Mouse (Mus musculus): ENCODE results near the gene Gm4312. TPM values are rescaled to one million over a fixed set of nuclear protein-coding genes. Genes with fewer than 3 reads are reported as not detected.
"Not testable (repeated sequence)": the region's sequence is repeated elsewhere in the genome, so short reads cannot be mapped to it uniquely, and the experiment has no call there.

The Gm4312 gene
- total RNA-seq (2021) (not detected), polyA plus RNA-seq (2012; rRNA removed) (not detected in 2 replicates)
- long read RNA-seq, result 0 reads

- DNase-seq; H3K27me3 ChIP-seq (ENCODE audit: control insufficient read depth, insufficient read depth, low read length); H3K36me3 ChIP-seq (ENCODE audit: control insufficient read depth, insufficient read depth, low read length); H3K4me3 ChIP-seq; H3K4me1 ChIP-seq (ENCODE audit: control insufficient read depth, insufficient read depth, low read length); intact Hi-C loops (cut with DNase I); H3K79me2 ChIP-seq (replicated peaks; ENCODE audit: control insufficient read depth, insufficient read depth, low read length); H3K27ac ChIP-seq; H3K9ac ChIP-seq (ENCODE audit: low read depth, low read length): not testable (repeated sequence)
- WGBS, result no CpG with 5 or more reads among the region's 2 CpGs
Measured at GRCm38 (mm10) chr10:100382460-100382859, at the start of gene Gm4312. Gene Gm4312, minus strand, starts transcription at chr10:100382560.

DNA sequence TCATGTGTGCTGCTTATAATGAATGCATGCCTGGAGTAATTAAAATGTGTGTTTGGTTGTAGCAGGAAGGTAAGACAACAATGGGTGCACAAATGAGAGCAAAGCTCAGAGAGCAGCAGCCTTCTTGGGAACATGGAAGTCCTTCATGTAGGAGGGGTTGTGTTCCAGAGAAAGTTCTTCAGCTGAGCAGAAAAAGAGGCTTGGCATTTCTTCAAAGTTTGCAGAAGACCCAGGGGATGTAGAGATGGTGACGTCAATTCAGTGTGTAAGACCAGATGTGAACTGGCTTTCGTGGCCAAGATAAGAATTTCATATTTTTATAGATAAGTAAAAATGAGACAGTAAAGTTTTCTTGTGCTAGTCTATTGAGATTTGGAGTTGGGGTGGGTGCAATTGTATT, 45.2 kb upstream of the Gm4312 start:
- no peak overlapping the region for H3K9ac ChIP-seq (ENCODE audit: low read depth, low read length)
- WGBS, result 45% methylated on average over 2 of the region's 2 CpGs
- H3K4me1 ChIP-seq (ENCODE audit: control insufficient read depth, insufficient read depth, low read length), result no peaks in the 10 kb centered on the region
- no peak overlapping the region for H3K27ac ChIP-seq
- intact Hi-C loops (cut with DNase I), result no loop called here
- TF ChIP-seq POLR2A (IDR thresholded peaks at IDR 0.05; ENCODE audit: insufficient read depth, low read depth, low read length), result no peak
- TF ChIP-seq EP300 (IDR thresholded peaks at IDR 0.05; ENCODE audit: insufficient read depth, low read depth, low read length), result no peak
- no peak for TF ChIP-seq CTCF (IDR thresholded peaks at IDR 0.05)
- no peaks in the 10 kb centered on the region for H3K27me3 ChIP-seq (ENCODE audit: control insufficient read depth, insufficient read depth, low read length)
- no peaks in the 10 kb centered on the region for H3K79me2 ChIP-seq (replicated peaks; ENCODE audit: control insufficient read depth, insufficient read depth, low read length)
- DNase-seq, result peak in 1 of 2 experiments; percentile 10
- no peak overlapping the region for H3K4me3 ChIP-seq
- no peaks in the 10 kb centered on the region for H3K36me3 ChIP-seq (ENCODE audit: control insufficient read depth, insufficient read depth, low read length)

DNA sequence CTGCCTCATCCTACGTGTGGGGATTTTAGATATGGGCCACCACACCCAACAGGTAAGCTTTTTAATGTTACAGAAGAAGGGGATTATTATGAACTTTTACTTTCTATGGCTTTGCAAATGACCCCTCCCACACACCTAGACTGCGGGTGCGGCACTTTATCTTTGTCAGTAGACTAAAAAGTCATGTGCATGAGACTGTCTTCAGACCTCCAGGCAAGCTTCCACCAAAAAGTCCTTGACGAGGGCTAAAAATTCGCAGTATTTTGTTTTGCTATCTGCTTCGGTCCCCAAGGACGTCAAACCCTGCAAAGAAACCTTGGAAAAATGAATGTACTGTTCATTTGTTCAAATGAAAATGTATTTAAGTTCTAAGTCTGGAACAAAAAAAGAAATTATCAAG, 33.2 kb upstream of the Gm4312 start:
- no peak overlapping the region for H3K9ac ChIP-seq (ENCODE audit: low read depth, low read length)
- H3K4me1 ChIP-seq (ENCODE audit: control insufficient read depth, insufficient read depth, low read length), result no peaks in the 10 kb centered on the region
- DNase-seq, result no peak
- TF ChIP-seq POLR2A (IDR thresholded peaks at IDR 0.05; ENCODE audit: insufficient read depth, low read depth, low read length) (no peak), EP300 (IDR thresholded peaks at IDR 0.05; ENCODE audit: insufficient read depth, low read depth, low read length) (no peak), CTCF (IDR thresholded peaks at IDR 0.05) (no peak)
- WGBS, result 64% methylated on average over 7 of the region's 7 CpGs
- intact Hi-C loops (cut with DNase I), result no loop called here
- H3K27me3 ChIP-seq (ENCODE audit: control insufficient read depth, insufficient read depth, low read length), result no peaks in the 10 kb centered on the region
- H3K79me2 ChIP-seq (replicated peaks; ENCODE audit: control insufficient read depth, insufficient read depth, low read length), result no peaks in the 10 kb centered on the region
- no peak overlapping the region for H3K4me3 ChIP-seq
- H3K36me3 ChIP-seq (ENCODE audit: control insufficient read depth, insufficient read depth, low read length), result no peaks in the 10 kb centered on the region
- no peak overlapping the region for H3K27ac ChIP-seq

- H3K36me3 ChIP-seq (ENCODE audit: control insufficient read depth, insufficient read depth, low read length); intact Hi-C loops (cut with DNase I); H3K4me1 ChIP-seq (ENCODE audit: control insufficient read depth, insufficient read depth, low read length); H3K79me2 ChIP-seq (replicated peaks; ENCODE audit: control insufficient read depth, insufficient read depth, low read length); DNase-seq; H3K9ac ChIP-seq (ENCODE audit: low read depth, low read length); H3K4me3 ChIP-seq; H3K27ac ChIP-seq; H3K27me3 ChIP-seq (ENCODE audit: control insufficient read depth, insufficient read depth, low read length): not testable (repeated sequence)
- WGBS, result 75% methylated on average over 6 of the region's 6 CpGs
Measured at GRCm38 (mm10) chr10:100402301-100402700, 19.9 kb upstream of the Gm4312 start.

GRCm38 (mm10) chr10:100361038-100361437, 21.3 kb downstream of the Gm4312 start, which contains the start of gene Gm4307:
Gene Gm4307, plus strand, starts transcription at chr10:100361338.
- intact Hi-C loops (cut with DNase I); H3K27ac ChIP-seq; DNase-seq; H3K27me3 ChIP-seq (ENCODE audit: control insufficient read depth, insufficient read depth, low read length); H3K4me3 ChIP-seq; H3K4me1 ChIP-seq (ENCODE audit: control insufficient read depth, insufficient read depth, low read length); H3K9ac ChIP-seq (ENCODE audit: low read depth, low read length); H3K79me2 ChIP-seq (replicated peaks; ENCODE audit: control insufficient read depth, insufficient read depth, low read length); H3K36me3 ChIP-seq (ENCODE audit: control insufficient read depth, insufficient read depth, low read length): not testable (repeated sequence)
- no CpG with 5 or more reads among the region's 3 CpGs for WGBS

DNA sequence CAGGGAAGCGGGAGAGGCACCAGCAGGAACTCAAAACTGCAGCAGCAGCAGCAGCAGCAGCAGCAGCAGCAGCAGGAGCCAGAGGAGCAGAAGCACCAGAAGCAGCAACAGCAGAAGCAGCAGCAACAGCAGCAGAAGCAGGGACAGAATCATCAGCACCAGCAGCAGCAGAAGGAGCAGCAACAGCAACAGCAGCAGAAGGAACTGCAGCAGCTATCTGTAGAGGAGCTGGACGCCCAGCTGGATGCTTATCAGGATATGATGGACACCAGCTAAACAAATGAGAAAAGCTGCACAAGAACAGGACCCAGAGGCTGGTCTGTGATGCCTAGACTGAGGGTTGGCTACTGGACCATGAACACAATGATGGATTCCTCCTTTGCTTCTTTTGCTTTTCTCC, 25.5 kb downstream of the Gm4312 start:
- H3K27ac ChIP-seq; intact Hi-C loops (cut with DNase I); H3K79me2 ChIP-seq (replicated peaks; ENCODE audit: control insufficient read depth, insufficient read depth, low read length); H3K9ac ChIP-seq (ENCODE audit: low read depth, low read length); H3K27me3 ChIP-seq (ENCODE audit: control insufficient read depth, insufficient read depth, low read length); H3K4me3 ChIP-seq; H3K36me3 ChIP-seq (ENCODE audit: control insufficient read depth, insufficient read depth, low read length); H3K4me1 ChIP-seq (ENCODE audit: control insufficient read depth, insufficient read depth, low read length): not testable (repeated sequence)
- 44% methylated on average over 2 of the region's 2 CpGs for whole genome bisulfite sequencing
- peak; percentile 12 to 33 for DNase-seq

- H3K27ac ChIP-seq; H3K4me3 ChIP-seq; H3K4me1 ChIP-seq (ENCODE audit: control insufficient read depth, insufficient read depth, low read length); H3K79me2 ChIP-seq (replicated peaks; ENCODE audit: control insufficient read depth, insufficient read depth, low read length); intact Hi-C loops (cut with DNase I); H3K9ac ChIP-seq (ENCODE audit: low read depth, low read length); H3K27me3 ChIP-seq (ENCODE audit: control insufficient read depth, insufficient read depth, low read length); DNase-seq; H3K36me3 ChIP-seq (ENCODE audit: control insufficient read depth, insufficient read depth, low read length): not testable (repeated sequence)
- no CpG with 5 or more reads among the region's 3 CpGs for WGBS
Measured at GRCm38 (mm10) chr10:100350793-100351192, 31.6 kb downstream of the Gm4312 start, which contains the start of gene Gm4305. Gene Gm4305, plus strand, starts transcription at chr10:100351093.

DNA sequence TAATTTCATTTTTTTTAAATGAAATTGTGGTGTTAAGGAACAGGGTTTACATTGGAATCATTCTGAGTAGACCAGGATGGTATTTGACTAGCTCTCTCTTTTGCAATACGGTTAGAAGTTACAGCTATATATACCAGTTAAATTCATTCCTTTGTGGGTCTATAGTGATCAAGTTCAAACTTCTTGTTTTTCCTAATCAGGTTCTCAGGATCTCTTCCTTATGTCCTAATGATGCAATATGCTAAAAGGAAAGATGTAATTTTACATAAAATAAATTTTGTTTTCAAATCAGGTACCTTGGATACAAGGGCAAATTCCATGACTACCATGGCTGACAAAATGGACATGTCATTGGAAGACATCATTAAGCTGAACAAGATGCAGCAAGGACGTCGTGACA, 36.7 kb downstream of the Gm4312 start, which contains the start of gene Gm4303:
Gene Gm4303 (plus strand): TSS at position 301 of the 400 bp plus-strand sequence.
- DNase-seq; H3K79me2 ChIP-seq (replicated peaks; ENCODE audit: control insufficient read depth, insufficient read depth, low read length); H3K9ac ChIP-seq (ENCODE audit: low read depth, low read length); H3K4me3 ChIP-seq; intact Hi-C loops (cut with DNase I); H3K4me1 ChIP-seq (ENCODE audit: control insufficient read depth, insufficient read depth, low read length); H3K27ac ChIP-seq; H3K27me3 ChIP-seq (ENCODE audit: control insufficient read depth, insufficient read depth, low read length); H3K36me3 ChIP-seq (ENCODE audit: control insufficient read depth, insufficient read depth, low read length): not testable (repeated sequence)
- no CpG with 5 or more reads among the region's 3 CpGs for WGBS

DNA sequence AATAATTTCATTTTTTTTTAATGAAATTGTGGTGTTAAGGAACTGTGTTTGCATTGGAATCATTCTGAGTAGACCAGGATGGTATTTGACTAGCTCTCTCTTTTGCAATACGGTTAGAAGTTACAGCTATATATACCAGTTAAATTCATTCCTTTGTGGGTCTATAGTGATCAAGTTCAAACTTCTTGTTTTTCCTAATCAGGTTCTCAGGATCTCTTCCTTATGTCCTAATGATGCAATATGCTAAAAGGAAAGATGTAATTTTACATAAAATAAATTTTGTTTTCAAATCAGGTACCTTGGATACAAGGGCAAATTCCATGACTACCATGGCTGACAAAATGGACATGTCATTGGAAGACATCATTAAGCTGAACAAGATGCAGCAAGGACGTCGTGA, 41.8 kb downstream of the Gm4312 start, which contains the start of gene Gm4302:
Gene Gm4302 (plus strand): TSS at position 301 of the 400 bp plus-strand sequence.
- DNase-seq; H3K27me3 ChIP-seq (ENCODE audit: control insufficient read depth, insufficient read depth, low read length); intact Hi-C loops (cut with DNase I); H3K27ac ChIP-seq; H3K36me3 ChIP-seq (ENCODE audit: control insufficient read depth, insufficient read depth, low read length); H3K4me1 ChIP-seq (ENCODE audit: control insufficient read depth, insufficient read depth, low read length); H3K79me2 ChIP-seq (replicated peaks; ENCODE audit: control insufficient read depth, insufficient read depth, low read length); H3K9ac ChIP-seq (ENCODE audit: low read depth, low read length); H3K4me3 ChIP-seq: not testable (repeated sequence)
- WGBS, result no CpG with 5 or more reads among the region's 3 CpGs

DNA sequence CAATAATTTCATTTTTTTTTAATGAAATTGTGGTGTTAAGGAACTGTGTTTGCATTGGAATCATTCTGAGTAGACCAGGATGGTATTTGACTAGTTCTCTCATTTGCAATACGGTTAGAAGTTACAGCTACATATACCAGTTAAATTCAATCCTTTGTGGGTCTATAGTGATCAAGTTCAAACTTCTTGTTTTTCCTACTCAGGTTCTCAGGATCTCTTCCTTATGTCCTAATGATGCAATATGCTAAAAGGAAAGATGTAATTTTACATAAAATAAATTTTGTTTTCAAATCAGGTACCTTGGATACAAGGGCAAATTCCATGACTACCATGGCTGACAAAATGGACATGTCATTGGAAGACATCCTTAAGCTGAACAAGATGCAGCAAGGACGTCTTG, 47.0 kb downstream of the Gm4312 start, which contains the start of gene Gm4301:
Gene Gm4301 (plus strand): TSS at position 301 of the 400 bp plus-strand sequence.
- H3K27ac ChIP-seq; DNase-seq; H3K79me2 ChIP-seq (replicated peaks; ENCODE audit: control insufficient read depth, insufficient read depth, low read length); H3K4me1 ChIP-seq (ENCODE audit: control insufficient read depth, insufficient read depth, low read length); H3K4me3 ChIP-seq; H3K36me3 ChIP-seq (ENCODE audit: control insufficient read depth, insufficient read depth, low read length); H3K9ac ChIP-seq (ENCODE audit: low read depth, low read length); H3K27me3 ChIP-seq (ENCODE audit: control insufficient read depth, insufficient read depth, low read length); intact Hi-C loops (cut with DNase I): not testable (repeated sequence)
- WGBS, result no CpG with 5 or more reads among the region's 2 CpGs
